Mouse (Mus musculus) megakaryocyte-erythroid progenitor cell, adult 5 weeks (primary cell): ENCODE measurements around the gene Lrp2. TPM values are rescaled to one million over a fixed set of nuclear protein-coding genes. Genes with fewer than 3 reads are reported as not detected.

Source experiments
- polyA plus RNA-seq: library from polyadenylated mRNA; stranded (reverse); fragments of >175 nt; gene quantifications from 2 replicates; pipeline ENCODE4 v1.2.3, GENCODE M21; 2012

Gene Lrp2
- polyA plus RNA-seq = under 0.01 TPM in 1 of 2 replicates, not detected in the other

GRCm38 (mm10) chr2:69585886-69586398 lies at the start of gene Lrp2:
Gene Lrp2, minus strand, starts transcription at chr2:69586065.

GRCm38 (mm10) chr2:69380281-69380680 lies 205.6 kb downstream of the Lrp2 start, which contains the start of gene Dhrs9:
Gene Dhrs9, plus strand, starts transcription at chr2:69380445.

Other genes with a start within 250 kb of the Lrp2 start
- not detected in 2 replicates for gene Abcb11, start 243.4 kb downstream of the Lrp2 start, polyA plus RNA-seq
- gene Dhrs9, start 205.6 kb downstream of the Lrp2 start, polyA plus RNA-seq = 0.02 and 0.09 TPM in 2 replicates
- 0.10 TPM in 1 of 2 replicates, not detected in the other for gene Bbs5, start 61.1 kb upstream of the Lrp2 start, polyA plus RNA-seq
- gene Klhl41, start 84.1 kb upstream of the Lrp2 start, polyA plus RNA-seq = 0.08 TPM in 1 of 2 replicates, not detected in the other
- gene Fastkd1, start 127.5 kb upstream of the Lrp2 start, polyA plus RNA-seq = 0.58 and 0.68 TPM in 2 replicates
- gene Ppig, start 136.5 kb upstream of the Lrp2 start, polyA plus RNA-seq = 13.7 and 21.4 TPM in 2 replicates
- 0.37 and 0.44 TPM in 2 replicates for gene Ccdc173, start 203.5 kb upstream of the Lrp2 start, polyA plus RNA-seq
- 33.9 and 37.1 TPM in 2 replicates for gene Phospho2, start 203.6 kb upstream of the Lrp2 start, polyA plus RNA-seq
- gene Klhl23, start 235.9 kb upstream of the Lrp2 start, polyA plus RNA-seq = 1.3 and 2.0 TPM in 2 replicates